Mouse (Mus musculus): ENCODE measurements at regions not wholly inside any gene's neighbourhood (a gene's known extent, or its start where the extent isn't known, plus 50 kb on each side); places are given as distances from the start of the nearest gene placed in this dataset.

GRCm38 (mm10) chr2:115318551-115318950 lies 263.0 kb upstream of the BC052040 start:
- TF ChIP-seq CTCF (IDR thresholded peaks at IDR 0.05; ENCODE audit: control insufficient read depth, insufficient read depth, insufficient replicate concordance, low read depth, low read length) (no peak), POLR2A (IDR thresholded peaks at IDR 0.05; ENCODE audit: control insufficient read depth, low read depth, low read length) (no peak)

Measured in testis, adult 2 months (tissue).